Mouse (Mus musculus) liver, embryonic 11.5 days (tissue): Measurements from ENCODE around the gene Ppfibp1. TPM values are rescaled to one million over a fixed set of nuclear protein-coding genes. Genes with fewer than 3 reads are reported as not detected.
A peak's percentile ranks its signal among the peaks of the same experiment; 100 is the strongest.

Source experiments
- ATAC-seq: fragments of 200-750 bp; cut with Nextera tagmentation; replicated peaks from 2 replicates; pipeline ENCODE4 v1.8.0; 2017; ENCODE audit warnings: moderate number of reproducible peaks, mild to moderate bottlenecking, moderate TSS enrichment, moderate library complexity; ENCODE audit not compliant: low FRiP score
- DNase-seq: peaks from one replicate; pipeline ENCODE4 v3.0.0-alpha.2; 2017; ENCODE audit warnings: low spot score
- H3K27ac ChIP-seq: fragments of 300-500 bp; sonication (generic); 2 replicates; pipeline ENCODE4 v1.5.1; 2014; ENCODE audit warnings: mild to moderate bottlenecking, low read depth, low read length, control low read depth
- H3K27me3 ChIP-seq: fragments of 300-500 bp; sonication (generic); replicated peaks from 2 replicates; pipeline ENCODE4 v1.6.1; 2014; ENCODE audit warnings: low read length, mixed read lengths; ENCODE audit not compliant: control insufficient read depth, insufficient read depth
- H3K36me3 ChIP-seq: fragments of 300-500 bp; sonication (generic); 2 replicates; pipeline ENCODE4 v1.6.1; 2014; ENCODE audit warnings: mild to moderate bottlenecking, low read length, moderate library complexity, mixed read lengths; ENCODE audit not compliant: control insufficient read depth, insufficient read depth
- H3K4me1 ChIP-seq: fragments of 300-500 bp; sonication (generic); replicated peaks from 2 replicates; pipeline ENCODE4 v1.6.1; 2014; ENCODE audit warnings: low read length, mixed read lengths; ENCODE audit not compliant: control insufficient read depth, insufficient read depth
- H3K4me2 ChIP-seq: fragments of 300-500 bp; sonication (generic); 2 replicates; pipeline ENCODE4 v1.6.1; 2014; ENCODE audit warnings: mild to moderate bottlenecking, control low read depth, moderate library complexity
- H3K4me3 ChIP-seq: fragments of 300-500 bp; sonication (generic); 2 replicates; pipeline ENCODE4 v1.5.1; 2014; ENCODE audit warnings: low read depth, low read length, control low read depth
- H3K9ac ChIP-seq: fragments of 300-500 bp; sonication (generic); 2 replicates; pipeline ENCODE4 v1.6.1; 2014; ENCODE audit warnings: low read depth, low read length, control low read depth
- H3K9me3 ChIP-seq: fragments of 300-500 bp; sonication (generic); 2 replicates; pipeline ENCODE4 v1.6.1; 2016; ENCODE audit warnings: low read length, inconsistent platforms, mixed read lengths; ENCODE audit not compliant: control insufficient read depth
- WGBS: fragments of 180-500 bp; shearing (Covaris S2); extraction: QIAGEN DNeasy Blood & Tissue Kit; methylation state at CpG from one replicate; pipeline ENCODE4 v1.1.7; 2014; 5-methylcytosine and 5-hydroxymethylcytosine counted together
- polyA plus RNA-seq: library from polyadenylated mRNA; unstranded; fragments of >200 nt; fragmentation: Nextera tagmentation; extraction: Ambion mirVana; gene quantifications from 2 replicates; pipeline ENCODE4 v1.2.1, GENCODE M21; 2014

The Ppfibp1 gene
- polyA plus RNA-seq, 1 experiment from 2014 or later = 31.1 TPM

DNA sequence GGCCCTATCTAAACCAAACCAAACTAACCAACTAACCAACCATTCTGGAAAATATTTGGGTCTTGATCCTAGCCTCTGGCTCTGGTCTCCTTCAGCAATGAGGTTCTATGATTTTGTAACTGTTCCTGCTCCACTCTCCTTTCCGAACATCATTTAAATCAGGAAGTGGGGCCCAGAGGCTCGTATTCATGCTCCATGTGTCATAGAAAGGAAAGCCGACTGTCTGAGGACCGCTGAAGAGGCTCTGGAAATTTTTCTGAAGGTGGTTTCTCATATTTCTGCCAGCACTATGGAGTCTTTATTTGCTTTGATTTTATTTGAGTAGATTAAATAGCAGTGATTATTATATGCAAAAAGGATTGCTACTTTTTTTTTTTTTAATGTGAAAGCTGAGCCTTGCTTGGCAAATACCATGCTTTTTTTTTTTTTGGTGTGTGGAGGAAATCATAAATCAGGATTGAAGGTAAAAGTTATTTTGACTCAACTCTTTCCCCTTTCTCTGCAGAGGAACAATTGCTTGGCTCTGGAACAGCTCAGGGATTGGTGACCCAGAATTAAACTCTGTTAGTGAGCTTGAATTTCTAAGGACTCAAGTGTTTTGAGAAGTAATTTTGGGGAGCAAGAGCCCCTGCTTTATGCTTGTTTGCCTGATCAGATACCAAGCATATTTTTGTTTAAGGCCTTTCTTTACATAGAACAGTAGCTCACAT, 25.4 kb downstream of the Ppfibp1 start:
- 0 out of 2 replicates have a peak overlapping the region, but pooled peaks have one; percentile 16 for H3K27ac ChIP-seq
- no peak; the same call in 1 of the 2 replicates for ATAC-seq
- H3K9me3 ChIP-seq = no peaks in the 10 kb centered on the region
- no peak overlapping the region for H3K4me2 ChIP-seq
- H3K4me1 ChIP-seq = peaks cover 16% of the 10 kb centered on the region
- WGBS = 45% methylated on average over 4 of the region's 4 CpGs
- H3K9ac ChIP-seq = no peak overlapping the region
- no peaks in the 10 kb centered on the region for H3K36me3 ChIP-seq
- no peak for DNase-seq
- no peaks in the 10 kb centered on the region for H3K27me3 ChIP-seq
- no peak overlapping the region for H3K4me3 ChIP-seq

DNA sequence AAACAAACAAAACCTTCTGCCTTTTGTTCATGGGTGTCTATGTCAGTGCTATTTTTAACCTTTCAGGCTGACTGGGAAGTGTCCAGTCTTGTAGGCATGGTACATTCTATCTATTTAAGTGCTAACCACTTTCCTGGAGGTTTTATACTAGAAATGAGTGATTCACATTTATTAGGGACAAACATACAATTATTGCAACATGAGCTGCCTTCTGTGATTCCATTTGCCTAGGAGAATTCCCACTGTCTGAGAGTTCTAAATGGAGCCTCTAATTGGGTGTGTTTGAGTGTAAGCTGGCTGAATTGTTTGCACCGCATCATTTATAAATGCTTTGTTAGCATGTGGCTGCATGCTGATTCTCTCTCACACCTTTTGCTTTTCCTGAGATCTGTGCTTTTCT, 27.5 kb downstream of the Ppfibp1 start:
- Histone ChIP-seq H3K9me3 (no peaks in the 10 kb centered on the region), H3K4me1 (peaks cover 12% of the 10 kb centered on the region), H3K9ac (no peak overlapping the region), H3K4me3 (no peak overlapping the region), H3K4me2 (no peak overlapping the region), H3K27ac (no peak overlapping the region), H3K27me3 (no peaks in the 10 kb centered on the region), H3K36me3 (no peaks in the 10 kb centered on the region)
- DNase-seq (no peak), ATAC-seq (no peak)
- 91% methylated on average over 1 of the region's 1 CpGs for WGBS

DNA sequence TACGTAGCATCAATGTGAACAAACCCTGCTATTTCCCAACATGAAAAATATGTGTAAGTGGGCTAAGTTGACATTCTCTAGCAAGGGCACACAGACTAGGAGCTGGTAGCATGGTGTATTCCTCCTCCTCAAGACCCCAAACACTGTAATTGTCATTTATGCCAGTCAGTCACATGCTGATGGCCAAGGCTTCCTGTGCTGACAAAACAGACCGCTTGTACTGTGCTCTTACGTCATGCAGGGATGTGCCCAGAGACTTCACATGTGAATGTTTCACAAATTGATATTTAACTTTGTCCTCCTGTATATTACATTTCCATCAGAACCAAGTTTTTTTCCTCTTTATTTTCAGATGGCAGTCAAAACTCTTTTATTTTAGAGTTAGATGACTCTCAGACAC, 29.1 kb downstream of the Ppfibp1 start:
- Histone ChIP-seq H3K27ac (no peak overlapping the region), H3K9ac (no peak overlapping the region), H3K4me1 (peaks cover 9% of the 10 kb centered on the region), H3K36me3 (no peaks in the 10 kb centered on the region), H3K4me3 (no peak overlapping the region), H3K9me3 (no peaks in the 10 kb centered on the region), H3K4me2 (no peak overlapping the region), H3K27me3 (no peaks in the 10 kb centered on the region)
- ATAC-seq = no peak
- WGBS = 86% methylated on average over 3 of the region's 3 CpGs
- no peak for DNase-seq

DNA sequence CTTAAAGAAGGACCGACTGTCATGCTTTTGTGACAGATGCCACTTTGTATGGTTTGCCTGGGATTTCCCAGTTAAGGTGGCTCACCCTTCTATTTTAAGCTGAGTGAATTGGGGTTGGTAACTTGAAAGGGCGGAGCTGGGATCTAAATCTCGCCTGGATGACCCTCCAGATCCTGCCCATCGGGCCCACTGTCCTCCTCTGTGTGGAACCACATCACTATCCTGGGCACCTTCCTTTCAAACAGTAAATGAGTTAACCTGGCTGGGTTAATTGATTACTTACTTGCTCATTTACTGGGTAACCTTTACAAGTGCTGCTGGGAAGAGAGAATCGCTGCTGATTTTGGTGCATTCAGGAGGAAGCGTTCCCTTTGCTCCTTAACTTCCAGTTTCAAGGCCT, 30.1 kb downstream of the Ppfibp1 start:
- H3K4me3 ChIP-seq = no peak overlapping the region
- ATAC-seq (no peak), DNase-seq (no peak)
- no peaks in the 10 kb centered on the region for H3K9me3 ChIP-seq
- no peaks in the 10 kb centered on the region for H3K36me3 ChIP-seq
- 93% methylated on average over 6 of the region's 6 CpGs for whole genome bisulfite sequencing
- H3K27me3 ChIP-seq = no peaks in the 10 kb centered on the region
- H3K4me2 ChIP-seq = no peak overlapping the region
- H3K9ac ChIP-seq = no peak overlapping the region
- peaks cover 3% of the 10 kb centered on the region for H3K4me1 ChIP-seq
- no peak overlapping the region for H3K27ac ChIP-seq

DNA sequence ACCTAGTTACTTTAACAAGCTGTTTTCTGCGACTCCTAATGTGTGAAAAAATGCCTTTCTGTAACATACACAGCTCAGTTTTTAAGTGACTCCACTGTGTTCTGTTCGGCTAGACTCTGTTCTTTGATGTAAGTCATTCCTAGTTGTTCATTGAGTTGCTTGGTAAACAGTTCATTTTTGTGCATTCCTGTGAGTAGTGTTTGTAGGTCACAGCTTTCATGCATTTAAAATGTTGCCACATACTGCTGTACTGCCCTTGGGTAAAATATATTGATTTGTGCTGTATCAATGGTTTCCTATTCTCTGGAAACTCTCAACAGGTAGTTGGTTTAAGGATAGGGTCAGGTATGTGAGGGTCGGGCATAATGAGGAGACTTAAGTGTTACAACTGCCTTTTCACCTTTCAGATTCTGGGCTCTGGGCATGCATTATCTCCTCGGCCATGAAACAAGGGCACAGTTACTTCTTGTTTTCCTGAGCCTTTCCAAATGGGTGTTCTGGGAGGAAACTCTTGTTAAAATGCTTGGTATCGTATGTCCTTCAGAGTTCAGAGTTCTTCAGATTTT, 38.2 kb downstream of the Ppfibp1 start:
- peaks cover 5% of the 10 kb centered on the region; the same call in 1 of the 2 replicates for H3K4me1 ChIP-seq
- H3K36me3 ChIP-seq = no peaks in the 10 kb centered on the region
- H3K27me3 ChIP-seq = no peaks in the 10 kb centered on the region
- WGBS = 74% methylated on average over 5 of the region's 5 CpGs
- ATAC-seq (no peak), DNase-seq (no peak)
- no peak overlapping the region for H3K4me3 ChIP-seq
- no peaks in the 10 kb centered on the region for H3K9me3 ChIP-seq
- no peak overlapping the region for H3K9ac ChIP-seq
- no peak overlapping the region for H3K27ac ChIP-seq
- no peak overlapping the region for H3K4me2 ChIP-seq

DNA sequence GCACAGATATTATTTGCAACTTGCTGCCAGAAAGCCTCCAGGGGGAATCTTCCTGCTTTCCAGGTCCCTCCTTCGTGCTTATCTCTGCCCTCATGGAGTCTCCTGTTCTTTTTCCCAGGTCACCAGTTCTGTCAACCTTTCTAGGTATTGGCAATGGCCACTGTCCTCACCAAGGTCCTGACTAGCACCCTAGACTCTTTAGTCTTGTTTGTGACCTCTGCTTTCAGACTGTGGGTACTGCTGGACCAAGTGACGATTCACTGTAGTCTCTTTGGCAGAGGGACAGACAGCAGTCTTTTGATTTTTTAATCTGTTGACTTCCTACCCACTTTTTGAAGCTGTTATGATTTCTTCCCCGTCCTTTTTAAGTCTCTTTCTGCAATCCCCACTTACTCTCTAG, 39.8 kb downstream of the Ppfibp1 start:
- Histone ChIP-seq H3K9ac (no peak overlapping the region), H3K9me3 (no peaks in the 10 kb centered on the region), H3K4me2 (no peak overlapping the region), H3K27ac (no peak overlapping the region), H3K4me1 (peaks cover 5% of the 10 kb centered on the region; the same call in 1 of the 2 replicates), H3K27me3 (no peaks in the 10 kb centered on the region), H3K36me3 (no peaks in the 10 kb centered on the region), H3K4me3 (no peak overlapping the region)
- DNase-seq (no peak), ATAC-seq (no peak)
- 58% methylated on average over 3 of the region's 3 CpGs for WGBS

DNA sequence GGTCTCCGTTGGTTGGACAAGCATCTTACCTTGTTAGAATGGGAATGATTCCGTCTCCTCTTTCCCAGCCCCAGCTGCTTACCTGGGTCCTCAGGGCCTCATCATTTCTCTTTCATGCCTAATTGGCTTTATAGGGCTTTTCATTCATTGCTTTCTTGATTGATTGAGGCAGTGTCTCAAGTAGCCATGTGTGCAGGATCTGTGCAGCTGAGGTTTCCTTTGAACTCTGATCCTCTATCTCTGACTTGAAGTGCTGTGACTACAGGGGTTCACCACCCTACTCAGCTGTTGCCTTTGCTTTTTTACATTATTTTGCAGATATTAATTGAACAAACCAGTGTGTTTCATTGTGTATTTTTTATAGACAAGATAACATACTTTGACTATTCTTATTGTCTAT, 40.7 kb downstream of the Ppfibp1 start:
- WGBS = 77% methylated on average over 2 of the region's 2 CpGs
- peaks cover 5% of the 10 kb centered on the region; the same call in 1 of the 2 replicates for H3K4me1 ChIP-seq

DNA sequence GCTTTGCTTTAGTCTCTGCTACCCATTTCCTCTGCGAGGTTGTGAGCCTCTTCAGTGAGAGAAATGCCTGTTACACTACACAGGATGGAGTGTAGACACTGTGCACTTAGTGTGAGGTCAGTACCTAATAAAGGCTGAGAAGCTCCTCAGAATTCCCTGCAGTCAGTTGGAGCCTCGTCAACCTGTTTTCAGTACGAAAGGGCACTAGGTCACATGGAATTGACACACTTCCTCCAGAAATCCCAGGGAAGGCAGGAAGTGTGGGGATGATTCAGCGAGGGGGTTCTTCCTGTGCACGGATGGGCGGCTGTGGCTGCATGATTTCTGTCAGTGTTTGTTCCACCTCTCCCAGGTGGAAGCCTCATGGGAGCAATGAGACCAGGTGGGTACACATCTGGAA, 44.8 kb downstream of the Ppfibp1 start:
- ATAC-seq = no peak; the same call in 1 of the 2 replicates
- no peak for DNase-seq
- Histone ChIP-seq H3K4me1 (peaks cover 2% of the 10 kb centered on the region; the same call in 1 of the 2 replicates), H3K4me3 (no peak overlapping the region), H3K27ac (no peak overlapping the region), H3K9me3 (no peaks in the 10 kb centered on the region), H3K36me3 (no peaks in the 10 kb centered on the region), H3K27me3 (no peaks in the 10 kb centered on the region), H3K9ac (no peak overlapping the region), H3K4me2 (no peak overlapping the region)
- 45% methylated on average over 6 of the region's 6 CpGs for WGBS

More for the DNA sequence above, 40.7 kb downstream of the Ppfibp1 start:
- Histone ChIP-seq H3K36me3 (no peaks in the 10 kb centered on the region), H3K27ac (no peak overlapping the region), H3K27me3 (no peaks in the 10 kb centered on the region), H3K9me3 (no peaks in the 10 kb centered on the region), H3K4me2 (no peak overlapping the region), H3K4me3 (no peak overlapping the region), H3K9ac (no peak overlapping the region)
- no peak for ATAC-seq
- no peak for DNase-seq

DNA sequence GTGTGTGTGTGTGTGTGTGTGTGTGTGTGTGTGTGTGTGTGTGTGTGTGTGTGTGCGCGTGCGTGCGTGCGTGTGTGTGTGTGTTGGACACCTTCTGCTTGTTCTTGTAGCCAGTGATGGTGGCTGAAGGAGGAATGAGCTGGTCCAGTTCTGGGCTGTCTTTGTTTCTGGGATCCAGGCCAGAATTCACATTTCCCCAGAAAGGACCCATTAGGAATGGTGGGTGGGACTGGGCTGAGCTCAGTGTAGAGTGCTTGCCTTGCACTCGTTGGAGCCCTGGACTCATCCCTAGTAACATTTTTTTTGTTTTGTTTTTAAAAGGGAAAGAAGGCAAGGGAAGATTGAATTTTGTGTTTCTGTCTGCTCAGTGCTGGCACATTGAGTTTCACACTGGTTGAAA, 47.7 kb downstream of the Ppfibp1 start:
- Histone ChIP-seq H3K9ac (no peak overlapping the region), H3K4me3 (no peak overlapping the region), H3K27me3 (no peaks in the 10 kb centered on the region), H3K4me2 (no peak overlapping the region), H3K4me1 (no peaks in the 10 kb centered on the region; the same call in 1 of the 2 replicates), H3K27ac (no peak overlapping the region), H3K36me3 (no peaks in the 10 kb centered on the region), H3K9me3 (no peaks in the 10 kb centered on the region)
- WGBS = 89% methylated on average over 6 of the region's 6 CpGs
- ATAC-seq (no peak), DNase-seq (no peak)
